Mouse (Mus musculus) small intestine, adult 2 months (tissue): Measurements from ENCODE around the gene Rab9b. TPM values are rescaled to one million over a fixed set of nuclear protein-coding genes. Genes with fewer than 3 reads are reported as not detected.

Experiments
- H3K27ac ChIP-seq: fragments of 200-500 bp; 2 replicates; pipeline ENCODE4 v1.5.1; 2012; ENCODE audit warnings: low read depth, low read length, control low read depth, inconsistent platforms; ENCODE audit not compliant: insufficient read depth
- H3K27me3 ChIP-seq: fragments of 200-500 bp; 2 replicates; pipeline ENCODE4 v1.6.1; 2012; ENCODE audit warnings: mild to moderate bottlenecking, moderate library complexity, low read length, inconsistent platforms; ENCODE audit not compliant: control insufficient read depth, insufficient read depth
- H3K36me3 ChIP-seq: fragments of 200-500 bp; 2 replicates; pipeline ENCODE4 v1.6.1; 2012; ENCODE audit warnings: mild to moderate bottlenecking, low read length, control low read depth, inconsistent platforms; ENCODE audit not compliant: control insufficient read depth, insufficient read depth
- H3K4me1 ChIP-seq: fragments of 200-500 bp; 2 replicates; pipeline ENCODE4 v1.6.1; 2012; ENCODE audit warnings: low read length, inconsistent platforms, mixed read lengths; ENCODE audit not compliant: control insufficient read depth, insufficient read depth, insufficient read length
- H3K4me3 ChIP-seq: fragments of 200-500 bp; 2 replicates; pipeline ENCODE4 v1.5.1; 2012; ENCODE audit warnings: low read depth, mild to moderate bottlenecking, control low read depth, inconsistent platforms, low read length, moderate library complexity
- CTCF ChIP-seq: fragments of 200-500 bp; IDR thresholded peaks from 2 replicates; pipeline ENCODE4 v1.5.1; 2012; ENCODE audit warnings: low read depth, mild to moderate bottlenecking, control low read depth, inconsistent platforms, low read length, moderate library complexity, mixed read lengths; ENCODE audit not compliant: insufficient replicate concordance, insufficient read length; ENCODE audit errors: extremely low read depth
- POLR2A ChIP-seq: fragments of 200-500 bp; IDR thresholded peaks from 2 replicates; pipeline ENCODE4 v1.6.1; 2012; ENCODE audit warnings: low read depth, mild to moderate bottlenecking, control low read depth, inconsistent platforms, low read length, moderate library complexity
- WGBS: fragments of 180-500 bp; shearing (Covaris S2); methylation state at CpG from one replicate; pipeline ENCODE4 v1.1.7; 2018; 5-methylcytosine and 5-hydroxymethylcytosine counted together
- polyA plus RNA-seq: library from polyadenylated mRNA; depleted of rRNA; stranded (reverse); fragments of >200 nt; gene quantifications from 2 replicates; pipeline ENCODE4 v1.2.3, GENCODE M21; 2012; rRNA removed

Rab9b gene
- polyA plus RNA-seq, 1 experiment = not detected

DNA sequence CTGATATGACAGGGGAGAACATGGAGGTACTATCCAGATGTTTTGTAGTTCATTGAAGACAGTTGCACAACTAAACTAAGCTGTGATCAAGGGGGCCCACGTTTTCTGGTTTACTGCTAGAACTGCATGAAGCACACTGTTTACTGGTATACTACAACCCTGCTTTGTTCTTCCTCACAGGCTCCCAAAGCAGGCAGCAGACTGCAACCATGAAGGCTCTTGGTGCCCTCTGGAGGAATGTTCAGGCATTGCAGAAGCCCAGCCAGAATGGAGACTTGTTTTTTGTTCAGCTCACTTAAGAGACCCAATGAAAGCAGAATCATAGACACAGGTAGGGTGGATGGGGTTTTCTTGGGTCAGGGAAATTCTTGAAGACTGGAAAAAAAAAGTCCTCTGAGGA is 48.3 kb downstream of the Rab9b start:
- WGBS = 4% methylated on average over 1 of the region's 1 CpGs
- Histone ChIP-seq H3K27me3 (no peaks in the 10 kb centered on the region), H3K36me3 (no peaks in the 10 kb centered on the region), H3K4me1 (no peaks in the 10 kb centered on the region), H3K4me3 (no peak overlapping the region), H3K27ac (no peak overlapping the region)
- TF ChIP-seq CTCF (peak; percentile 59; the same call in 1 of the 2 replicates), POLR2A (no peak)

DNA sequence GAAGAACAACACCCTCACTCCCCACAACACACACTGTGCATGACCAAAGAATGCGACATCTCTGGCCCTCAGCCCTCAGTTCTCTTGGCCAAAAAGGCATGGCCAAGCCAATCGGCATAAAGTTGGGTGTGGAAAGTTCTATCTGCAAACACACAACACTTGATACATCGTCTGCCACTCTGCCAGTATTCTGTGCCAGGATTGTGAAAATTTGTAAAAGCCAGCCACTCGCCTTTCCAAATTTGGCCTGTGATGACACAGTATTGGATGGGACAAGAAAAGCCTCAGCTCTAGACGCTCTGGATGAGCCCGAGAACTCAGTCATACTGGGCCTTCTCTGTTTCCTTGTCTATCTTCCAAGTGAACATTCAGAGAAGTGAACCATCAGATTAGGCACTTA is 48.8 kb downstream of the Rab9b start:
- Histone ChIP-seq H3K27ac (no peak overlapping the region), H3K4me1 (no peaks in the 10 kb centered on the region), H3K36me3 (no peaks in the 10 kb centered on the region), H3K4me3 (no peak overlapping the region), H3K27me3 (no peaks in the 10 kb centered on the region)
- 81% methylated on average over 6 of the region's 6 CpGs for WGBS
- TF ChIP-seq CTCF (no peak), POLR2A (no peak)

Other genes with a start within 250 kb of the Rab9b start
- gene Tceal1, start 160.8 kb downstream of the Rab9b start, polyA plus RNA-seq = 0.09 and 0.14 TPM in 2 replicates
- gene Morf4l2, start 125.1 kb downstream of the Rab9b start, polyA plus RNA-seq = 6.8 and 11.4 TPM in 2 replicates
- gene Glra4, start 88.6 kb downstream of the Rab9b start, polyA plus RNA-seq = not detected in 2 replicates
- 0.80 and 1.2 TPM in 2 replicates for gene Plp1, start 46.1 kb downstream of the Rab9b start, polyA plus RNA-seq
- gene H2bfm, start 58.6 kb upstream of the Rab9b start, polyA plus RNA-seq = not detected in 2 replicates
- not detected in 2 replicates for gene Tmsb15b2, start 106.7 kb upstream of the Rab9b start, polyA plus RNA-seq
- gene Tmsb15l, start 108.1 kb upstream of the Rab9b start, polyA plus RNA-seq = 0.32 TPM in 1 of 2 replicates, not detected in the other
- not detected in 2 replicates for gene Tmsb15b1, start 108.1 kb upstream of the Rab9b start, polyA plus RNA-seq
- 0.30 and 0.52 TPM in 2 replicates for gene Zcchc18, start 124.4 kb upstream of the Rab9b start, polyA plus RNA-seq
- 0.95 and 1.9 TPM in 2 replicates for gene Slc25a53, start 169.5 kb upstream of the Rab9b start, polyA plus RNA-seq
- 0.20 and 0.46 TPM in 2 replicates for gene Fam199x, start 180.8 kb upstream of the Rab9b start, polyA plus RNA-seq